Mouse (Mus musculus): ENCODE results near the gene Hba-x.

Gene Hba-x

GRCm38 (mm10) chr11:32276347-32276746 lies at the start of gene Hba-x:
Hba-x (plus strand) TSS chr11:32276400.
- in situ Hi-C loops (cut with MboI, MseI), result no loop called here

DNA sequence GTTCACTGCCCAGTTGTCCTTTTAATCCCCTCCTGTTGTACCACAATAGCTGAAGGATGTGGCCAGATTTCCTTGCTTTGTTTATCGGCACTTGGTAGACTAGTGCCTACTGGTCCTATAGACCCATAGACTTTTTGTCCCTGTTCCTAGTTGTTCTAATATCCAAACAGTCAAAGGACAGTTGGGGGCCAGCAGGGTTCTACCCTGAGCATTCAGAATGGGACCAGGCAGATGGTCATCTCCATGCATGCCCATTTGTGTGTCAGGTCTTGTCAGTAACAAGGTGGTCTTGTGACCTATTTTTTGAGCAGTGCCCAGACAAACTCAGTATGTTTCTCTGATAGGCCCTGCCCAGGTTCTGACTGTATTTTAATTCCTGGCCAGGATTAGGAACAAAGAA lies 49.2 kb upstream of the Hba-x start:
- in situ Hi-C loops (cut with MboI, MseI), result no loop called here

- in situ Hi-C loops (cut with MboI, MseI), result no loop called here
Measured at GRCm38 (mm10) chr11:32227555-32227954, 48.6 kb upstream of the Hba-x start.

DNA sequence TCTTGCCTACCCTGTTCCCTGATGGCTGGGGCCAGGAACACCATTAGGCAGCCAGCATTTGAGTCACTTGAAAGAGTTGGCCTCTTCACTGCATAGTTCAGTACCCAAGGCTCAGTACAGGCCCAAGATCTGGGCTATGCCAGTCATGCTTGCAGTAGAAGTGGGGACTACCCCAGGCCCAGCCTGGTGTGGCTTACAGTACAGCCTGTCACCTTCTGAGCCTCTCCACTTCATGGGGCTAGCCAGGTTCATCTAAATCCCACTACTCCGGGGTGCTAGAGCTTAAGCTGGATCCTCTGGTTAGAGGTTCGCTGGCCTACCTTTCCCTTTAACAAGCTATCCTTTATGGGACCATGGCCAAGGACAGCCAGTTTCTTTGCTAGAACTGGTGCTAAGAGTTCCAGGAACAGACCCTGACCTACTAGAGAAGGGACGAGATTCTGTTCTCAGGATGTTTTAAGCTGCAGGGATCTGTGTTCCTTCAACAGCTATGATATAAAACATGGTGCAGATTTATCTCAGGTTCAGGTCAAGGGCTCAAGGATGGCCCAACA lies 47.8 kb upstream of the Hba-x start:
- in situ Hi-C loops (cut with MboI, MseI), result no loop called here

DNA sequence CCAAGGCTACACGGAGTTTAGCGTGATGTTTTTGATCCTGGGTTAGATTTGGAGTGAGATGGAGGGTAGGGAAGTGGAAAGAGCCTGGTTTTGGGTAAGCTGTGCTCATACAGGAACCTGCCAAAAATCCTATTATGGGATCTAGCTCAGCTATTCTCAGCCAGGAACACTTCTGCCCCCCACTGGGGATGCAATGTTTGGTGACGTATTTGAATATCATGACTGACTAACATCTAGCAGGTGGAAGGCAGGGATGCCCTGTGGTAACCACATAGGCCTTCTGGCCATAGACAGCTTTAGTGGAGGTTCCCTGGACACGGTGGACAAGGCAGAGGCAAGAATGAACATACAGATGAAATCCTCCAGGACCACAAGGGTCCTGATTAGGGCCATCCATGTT lies 46.0 kb upstream of the Hba-x start:
- in situ Hi-C loops (cut with MboI, MseI), result no loop called here

DNA sequence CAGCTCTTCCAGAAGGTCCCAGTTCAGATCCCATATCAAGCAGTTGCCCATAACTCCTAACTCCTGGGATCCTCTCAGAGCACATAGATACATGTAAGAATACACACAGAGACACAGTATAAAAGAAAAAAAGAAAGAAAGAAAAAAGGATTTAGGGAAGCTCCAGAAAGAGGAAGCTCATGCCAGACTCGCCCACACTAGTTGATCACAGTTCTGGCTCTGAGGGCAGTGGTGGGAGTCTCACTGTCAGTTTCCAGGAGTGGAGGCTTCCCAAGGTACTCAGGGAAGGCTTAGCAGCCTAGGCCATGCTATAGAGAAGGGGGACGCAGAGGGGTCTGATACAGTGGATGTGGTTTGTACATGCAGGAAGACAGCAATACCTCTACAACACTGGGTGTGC lies 45.1 kb upstream of the Hba-x start:
- in situ Hi-C loops (cut with MboI, MseI), result no loop called here

- in situ Hi-C loops (cut with MboI, MseI), result no loop called here
Measured at GRCm38 (mm10) chr11:32232848-32233247, 43.4 kb upstream of the Hba-x start.

DNA sequence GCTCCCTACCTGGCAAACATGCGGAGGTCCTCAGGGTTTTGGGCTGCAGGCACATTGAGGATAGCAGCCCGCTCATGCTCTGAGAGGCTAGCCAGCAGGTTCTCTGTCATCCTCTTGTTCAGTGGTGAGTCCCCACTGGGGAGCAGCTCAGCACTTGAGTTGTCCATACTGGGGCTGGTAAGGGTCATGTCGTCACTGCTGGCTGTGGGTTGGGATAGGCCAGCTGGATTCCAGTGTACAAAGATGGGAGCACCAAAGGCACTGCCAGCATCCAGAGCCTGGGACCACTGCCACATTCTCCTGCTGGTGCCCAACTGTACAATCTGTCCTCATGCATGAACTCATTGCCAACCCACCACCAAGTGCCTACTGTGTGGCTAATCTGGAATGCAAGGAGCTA lies 42.3 kb upstream of the Hba-x start:
- in situ Hi-C loops (cut with MboI, MseI), result no loop called here

- in situ Hi-C loops (cut with MboI, MseI), result no loop called here
Measured at GRCm38 (mm10) chr11:32234816-32235485, 41.2 kb upstream of the Hba-x start.

GRCm38 (mm10) chr11:32235646-32236045 lies 40.6 kb upstream of the Hba-x start:
- in situ Hi-C loops (cut with MboI, MseI), result no loop called here

DNA sequence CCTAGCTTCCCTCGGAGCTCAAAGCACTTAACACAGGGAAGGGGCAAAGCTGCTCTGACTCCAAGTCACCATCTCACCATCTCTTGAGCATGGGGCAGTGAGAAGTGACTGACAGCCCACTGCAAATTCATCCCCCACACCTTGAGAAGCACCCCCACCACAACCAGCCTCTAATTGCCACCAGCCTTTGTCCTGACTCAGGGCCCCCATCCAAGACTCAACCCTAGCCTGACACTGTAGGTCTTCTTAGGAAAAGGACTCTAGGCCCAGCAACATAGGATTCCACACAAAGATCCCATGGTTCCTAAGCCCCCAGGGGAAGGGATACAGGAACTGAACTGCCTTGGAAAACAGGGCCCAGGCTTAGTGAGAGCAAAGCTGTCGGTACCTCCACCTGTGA lies 40.1 kb upstream of the Hba-x start:
- in situ Hi-C loops (cut with MboI, MseI), result no loop called here

GRCm38 (mm10) chr11:32236712-32237410 lies 39.3 kb upstream of the Hba-x start:
- in situ Hi-C loops (cut with MboI, MseI), result no loop called here

DNA sequence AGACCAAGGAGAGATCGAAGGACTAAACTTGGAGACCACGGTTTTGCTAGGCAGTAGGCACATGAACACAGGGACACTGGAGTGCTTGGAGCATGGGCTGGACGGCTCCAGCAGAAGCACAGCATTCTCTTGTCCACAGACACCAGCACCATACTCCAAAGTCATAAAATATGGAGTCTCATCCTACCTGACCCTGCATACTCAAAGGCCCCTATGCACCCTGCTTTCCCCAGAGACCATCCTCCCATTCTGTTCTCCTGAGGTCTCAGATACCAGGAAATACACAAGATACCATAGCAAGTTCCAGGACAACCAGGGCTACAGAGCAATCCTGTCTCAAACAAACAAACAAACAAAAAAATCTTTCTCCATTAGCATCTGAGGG lies 38.8 kb upstream of the Hba-x start:
- in situ Hi-C loops (cut with MboI, MseI), result no loop called here

DNA sequence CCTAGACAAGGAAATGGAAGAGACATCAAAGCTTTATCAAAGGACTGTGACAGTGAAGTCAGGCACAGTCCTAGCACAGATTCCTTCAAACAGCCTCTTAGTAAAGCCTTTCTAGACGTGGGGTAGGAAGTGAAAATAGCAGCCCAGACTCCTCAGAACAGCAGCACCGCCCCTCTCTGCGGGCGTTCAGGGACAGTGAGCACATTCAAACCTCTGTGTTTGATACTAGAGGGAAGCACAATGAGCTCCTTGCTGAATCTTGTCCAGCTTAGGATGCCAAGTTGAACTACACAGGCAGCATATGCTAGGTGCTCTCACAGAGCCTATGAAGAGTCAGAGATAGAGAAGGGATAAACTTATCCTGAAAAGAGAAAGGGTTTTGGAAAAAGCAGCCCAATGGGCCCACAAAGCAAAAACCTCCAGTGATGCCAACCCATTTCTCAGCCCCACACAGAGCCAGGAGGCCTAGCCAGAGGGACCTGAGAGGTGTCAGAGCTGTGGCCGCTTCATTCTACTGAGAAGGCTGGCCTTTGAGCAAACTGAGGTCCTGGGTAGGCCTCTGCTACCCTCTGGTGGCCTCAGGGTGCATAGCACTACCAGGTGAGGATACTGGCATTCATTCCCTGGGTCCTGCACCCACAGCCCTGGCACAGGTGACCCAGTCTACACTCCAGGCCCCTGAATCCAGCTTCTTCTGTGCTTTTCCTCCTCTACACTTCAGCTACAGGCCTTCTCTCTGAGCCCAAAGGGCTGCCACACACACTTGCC lies 37.9 kb upstream of the Hba-x start:
- in situ Hi-C loops (cut with MboI, MseI), result no loop called here

DNA sequence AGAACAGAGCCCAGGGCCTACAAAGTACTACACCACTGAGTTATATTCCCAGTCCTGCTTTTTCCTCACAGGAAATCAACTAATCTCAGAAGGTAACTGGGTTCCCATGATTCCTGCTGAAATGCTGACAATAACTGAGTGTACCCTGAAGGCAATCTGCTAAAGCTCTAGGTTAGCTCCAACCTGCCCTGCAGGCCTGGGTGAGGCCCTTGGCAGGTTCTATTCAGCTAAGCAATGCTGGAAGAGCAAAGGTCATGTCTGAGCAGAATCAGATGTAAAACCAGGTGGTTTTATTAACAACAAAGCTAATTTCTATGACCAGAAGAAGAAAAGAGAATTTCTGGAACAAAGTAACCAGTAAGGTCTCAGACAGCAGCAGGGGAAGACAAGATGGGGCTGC lies 34.8 kb upstream of the Hba-x start:
- in situ Hi-C loops (cut with MboI, MseI), result no loop called here

GRCm38 (mm10) chr11:32242209-32242608 lies 34.0 kb upstream of the Hba-x start:
- in situ Hi-C loops (cut with MboI, MseI), result no loop called here

GRCm38 (mm10) chr11:32243205-32243955 lies 32.8 kb upstream of the Hba-x start:
- in situ Hi-C loops (cut with MboI, MseI), result no loop called here

DNA sequence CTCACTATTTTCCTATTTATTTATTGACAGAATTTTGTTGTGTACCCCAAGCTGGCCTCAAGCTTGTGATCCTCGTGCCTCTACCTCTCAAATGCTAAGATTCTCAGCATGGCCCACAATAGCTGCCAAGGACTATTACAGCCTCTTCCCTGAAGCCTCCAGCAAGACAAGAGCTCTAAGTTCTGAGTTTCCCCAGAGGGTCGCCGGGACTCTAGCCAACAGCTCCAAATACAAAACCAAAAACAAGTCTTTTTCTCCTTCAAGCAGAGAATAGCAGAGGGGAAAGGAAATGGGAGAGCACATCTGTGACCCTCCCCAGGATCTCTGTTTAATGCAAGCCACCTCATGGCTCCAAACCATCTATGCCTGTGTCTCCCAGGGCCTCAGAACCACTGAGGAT lies 32.1 kb upstream of the Hba-x start:
- in situ Hi-C loops (cut with MboI, MseI), result no loop called here

DNA sequence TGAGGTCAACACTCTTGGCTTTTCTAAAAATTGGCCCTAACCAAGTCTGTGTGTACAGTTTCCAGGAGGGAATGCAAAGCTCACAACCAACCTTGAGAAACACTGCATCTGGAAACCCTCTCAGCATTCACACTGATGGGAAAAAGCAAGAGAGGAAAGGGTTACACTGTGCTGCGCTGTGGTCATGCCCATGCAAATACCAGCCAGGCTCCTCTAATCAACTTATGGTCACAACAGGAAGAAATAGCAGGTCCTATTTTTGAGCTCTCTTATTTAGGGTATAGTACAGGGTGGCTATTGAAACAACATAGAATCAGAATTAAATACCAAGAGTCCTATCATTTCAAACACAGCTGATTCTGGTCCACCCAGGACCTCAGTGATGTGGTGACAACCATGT lies 31.6 kb upstream of the Hba-x start:
- in situ Hi-C loops (cut with MboI, MseI), result no loop called here

- in situ Hi-C loops (cut with MboI, MseI), result no loop called here
Measured at GRCm38 (mm10) chr11:32245614-32246013, 30.6 kb upstream of the Hba-x start.

- in situ Hi-C loops (cut with MboI, MseI), result no loop called here
Measured at GRCm38 (mm10) chr11:32247068-32247467, 29.1 kb upstream of the Hba-x start.

- in situ Hi-C loops (cut with MboI, MseI), result no loop called here
Measured at GRCm38 (mm10) chr11:32248350-32248749, 27.9 kb upstream of the Hba-x start.

All from regulatory T cell (primary cell).